Mouse (Mus musculus) liver, postnatal 0 days (tissue): ENCODE measurements around the gene Lrrc2. TPM values are rescaled to one million over a fixed set of nuclear protein-coding genes. Genes with fewer than 3 reads are reported as not detected.

Experiments
- ATAC-seq: fragments of 200-750 bp; cut with Nextera tagmentation; 2 replicates; pipeline ENCODE4 v1.8.0; 2017; ENCODE audit warnings: mild to moderate bottlenecking, moderate library complexity
- DNase-seq: peaks from one replicate; pipeline ENCODE4 v3.0.0-alpha.2; 2016
- H3K27ac ChIP-seq: fragments of 300-500 bp; sonication (generic); 2 replicates; pipeline ENCODE4 v1.5.1; 2014; ENCODE audit warnings: antibody characterized with exemption, moderate library complexity, mild to moderate bottlenecking, low read depth
- H3K27me3 ChIP-seq: fragments of 300-500 bp; sonication (generic); 2 replicates; pipeline ENCODE4 v1.6.1; 2014; ENCODE audit warnings: low read length, control low read depth, mixed read lengths; ENCODE audit not compliant: insufficient read depth
- H3K36me3 ChIP-seq: fragments of 300-500 bp; sonication (generic); replicated peaks from 2 replicates; pipeline ENCODE4 v1.6.1; 2014; ENCODE audit warnings: mild to moderate bottlenecking, control low read depth, low read length, moderate library complexity, mixed read lengths; ENCODE audit not compliant: insufficient read depth
- H3K4me1 ChIP-seq: fragments of 300-500 bp; sonication (generic); 2 replicates; pipeline ENCODE4 v1.6.1; 2014; ENCODE audit warnings: antibody characterized with exemption, mild to moderate bottlenecking, control low read depth; ENCODE audit not compliant: insufficient read depth
- H3K4me2 ChIP-seq: fragments of 300-500 bp; sonication (generic); 2 replicates; pipeline ENCODE4 v1.6.1; 2014; ENCODE audit warnings: low read depth, mild to moderate bottlenecking, low read length, moderate library complexity, mixed read lengths
- H3K4me3 ChIP-seq: fragments of 300-500 bp; sonication (generic); 2 replicates; pipeline ENCODE4 v1.5.1; 2014; ENCODE audit warnings: low read depth, low read length
- H3K9ac ChIP-seq: fragments of 300-500 bp; sonication (generic); replicated peaks from 2 replicates; pipeline ENCODE4 v1.6.1; 2014; ENCODE audit warnings: mild to moderate bottlenecking, moderate library complexity
- H3K9me3 ChIP-seq: fragments of 300-500 bp; sonication (generic); 2 replicates; pipeline ENCODE4 v1.6.1; 2016; ENCODE audit warnings: mild to moderate bottlenecking, control low read depth, low read length, mixed read lengths
- CTCF ChIP-seq: sonication (generic); IDR thresholded peaks from 2 replicates; pipeline ENCODE4 v1.5.1; 2016; ENCODE audit warnings: antibody characterized with exemption, low read depth
- EP300 ChIP-seq: IDR thresholded peaks from 2 replicates; pipeline ENCODE4 v1.6.1; 2016; ENCODE audit warnings: antibody characterized with exemption, low read depth, mild to moderate bottlenecking
- WGBS: fragments of 180-500 bp; shearing (Covaris S2); extraction: QIAGEN DNeasy Blood & Tissue Kit; methylation state at CpG from one replicate; pipeline ENCODE4 v1.1.7; 2014; ENCODE audit not compliant: insufficient replicate concordance; 5-methylcytosine and 5-hydroxymethylcytosine counted together
- polyA plus RNA-seq: library from polyadenylated mRNA; unstranded; fragments of >200 nt; fragmentation: Nextera tagmentation; extraction: Ambion mirVana; gene quantifications from 2 replicates; pipeline ENCODE4 v1.2.1, GENCODE M21; 2015

The Lrrc2 gene
- polyA plus RNA-seq, 1 experiment from 2014 or later, result 0.13 TPM

DNA sequence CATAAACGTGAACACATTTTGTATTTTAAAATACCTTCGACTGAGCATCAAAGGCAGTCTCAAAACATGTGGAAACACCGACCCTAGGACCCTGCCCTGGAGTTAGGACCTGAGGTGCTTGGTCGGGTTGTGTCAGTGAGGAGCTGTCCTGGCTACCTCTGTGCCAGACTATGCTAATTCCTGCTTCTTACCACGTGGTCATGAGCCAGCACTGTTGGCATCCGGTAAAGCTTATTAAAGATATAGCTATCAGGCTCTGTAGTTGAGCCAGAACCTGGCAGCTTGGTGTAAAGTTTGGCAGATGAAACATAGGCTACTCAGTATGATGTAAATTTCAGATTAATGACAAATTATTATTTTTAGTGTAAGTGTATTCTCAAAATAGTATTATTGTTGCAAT, 1.1 kb downstream of the Lrrc2 start:
- 0 out of 2 replicates have a peak, but pooled peaks cover 2% of the 10 kb centered on the region for H3K27me3 ChIP-seq
- TF ChIP-seq CTCF, result no peak
- TF ChIP-seq EP300, result no peak
- no peak overlapping the region for H3K4me2 ChIP-seq
- WGBS, result 43% methylated on average over 6 of the region's 6 CpGs
- ATAC-seq (no peak), DNase-seq (no peak)
- no peaks in the 10 kb centered on the region; the same call in 1 of the 2 replicates for H3K4me1 ChIP-seq
- no peak overlapping the region for H3K27ac ChIP-seq
- H3K9ac ChIP-seq, result no peak overlapping the region
- no peaks in the 10 kb centered on the region for H3K36me3 ChIP-seq
- H3K9me3 ChIP-seq, result no peaks in the 10 kb centered on the region
- H3K4me3 ChIP-seq, result no peak overlapping the region

DNA sequence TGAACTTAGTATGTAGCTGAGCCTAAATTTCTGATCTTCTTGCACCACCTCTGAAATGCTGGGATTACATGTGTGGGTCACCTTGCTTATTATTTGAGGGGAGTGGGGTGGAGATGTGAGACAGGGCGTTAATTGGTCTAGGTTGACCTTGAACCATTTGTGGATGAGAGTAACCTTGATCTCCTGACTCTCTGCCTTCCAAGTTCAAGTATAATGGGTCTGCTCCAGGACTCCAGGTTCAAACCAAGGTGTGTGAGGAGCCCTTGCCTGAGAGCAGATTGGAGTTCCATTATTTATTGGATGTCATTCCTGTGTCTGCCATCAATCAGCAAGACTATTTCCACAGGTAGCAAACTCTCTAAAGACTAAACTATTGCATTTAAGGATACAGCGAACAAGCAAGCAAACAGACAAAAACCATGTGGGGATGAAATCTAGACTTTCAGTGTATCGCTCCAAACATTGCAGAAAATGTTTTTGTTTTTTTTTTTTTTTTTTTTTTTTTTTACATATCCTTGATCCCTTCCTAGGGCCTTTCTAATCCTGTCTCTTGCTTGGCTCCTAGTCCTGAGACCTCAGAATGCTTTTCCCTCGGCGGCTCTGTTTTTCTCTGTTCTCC, 1.7 kb downstream of the Lrrc2 start:
- Histone ChIP-seq H3K9ac (no peak overlapping the region), H3K9me3 (no peaks in the 10 kb centered on the region), H3K27ac (no peak overlapping the region), H3K4me2 (peak overlapping the region; percentile 90), H3K36me3 (no peaks in the 10 kb centered on the region), H3K4me1 (no peaks in the 10 kb centered on the region; the same call in 1 of the 2 replicates), H3K27me3 (0 out of 2 replicates have a peak, but pooled peaks cover 2% of the 10 kb centered on the region), H3K4me3 (peak overlapping the region; percentile 56)
- ATAC-seq (no peak), DNase-seq (no peak)
- 40% methylated on average over 5 of the region's 5 CpGs for WGBS
- TF ChIP-seq EP300 (no peak), CTCF (no peak)

- ATAC-seq, result peak; percentile 69
- no peak overlapping the region for H3K27ac ChIP-seq
- H3K27me3 ChIP-seq, result 0 out of 2 replicates have a peak, but pooled peaks cover 2% of the 10 kb centered on the region
- H3K4me2 ChIP-seq, result peak overlapping the region; percentile 90
- H3K9ac ChIP-seq, result peak overlapping the region; percentile 44; the same call in 1 of the 2 replicates
- 2% methylated on average over 44 of the region's 44 CpGs for WGBS
- TF ChIP-seq CTCF (peak; percentile 67), EP300 (no peak)
- peak overlapping the region; percentile 56 for H3K4me3 ChIP-seq
- DNase-seq, result peak; percentile 71
- no peaks in the 10 kb centered on the region for H3K36me3 ChIP-seq
- no peaks in the 10 kb centered on the region for H3K9me3 ChIP-seq
- H3K4me1 ChIP-seq, result no peaks in the 10 kb centered on the region; the same call in 1 of the 2 replicates
Measured at GRCm38 (mm10) chr9:110953550-110954461, 2.5 kb downstream of the Lrrc2 start.

- Histone ChIP-seq H3K9me3 (no peaks in the 10 kb centered on the region), H3K27me3 (0 out of 2 replicates have a peak, but pooled peaks cover 2% of the 10 kb centered on the region), H3K4me1 (no peaks in the 10 kb centered on the region; the same call in 1 of the 2 replicates), H3K4me3 (no peak overlapping the region), H3K27ac (no peak overlapping the region), H3K9ac (no peak overlapping the region), H3K4me2 (peak overlapping the region; percentile 90), H3K36me3 (no peaks in the 10 kb centered on the region)
- 53% methylated on average over 2 of the region's 2 CpGs for WGBS
- TF ChIP-seq CTCF (no peak), EP300 (no peak)
- DNase-seq, result no peak
- no peak for ATAC-seq
Measured at GRCm38 (mm10) chr9:110954681-110955445, 3.5 kb downstream of the Lrrc2 start.

- H3K9me3 ChIP-seq, result no peaks in the 10 kb centered on the region
- TF ChIP-seq CTCF, result no peak
- no peak for TF ChIP-seq EP300
- DNase-seq, result no peak
- no peak overlapping the region for H3K9ac ChIP-seq
- no peak overlapping the region for H3K4me3 ChIP-seq
- 0 out of 2 replicates have a peak, but pooled peaks cover 2% of the 10 kb centered on the region for H3K27me3 ChIP-seq
- no peak overlapping the region for H3K27ac ChIP-seq
- H3K4me2 ChIP-seq, result no peak overlapping the region
- no peaks in the 10 kb centered on the region for H3K36me3 ChIP-seq
- H3K4me1 ChIP-seq, result no peaks in the 10 kb centered on the region; the same call in 1 of the 2 replicates
- 79% methylated on average over 6 of the region's 6 CpGs for WGBS
- ATAC-seq, result no peak
Measured at GRCm38 (mm10) chr9:110955962-110956361, 4.6 kb downstream of the Lrrc2 start.
